Mouse (Mus musculus): Measurements from ENCODE around the gene Shkbp1. TPM values are rescaled to one million over a fixed set of nuclear protein-coding genes. Genes with fewer than 3 reads are reported as not detected.

Shkbp1 gene
- total and polyA plus RNA-seq, 3 experiments, result 24.2 to 77.0 TPM; not detected in 1

DNA sequence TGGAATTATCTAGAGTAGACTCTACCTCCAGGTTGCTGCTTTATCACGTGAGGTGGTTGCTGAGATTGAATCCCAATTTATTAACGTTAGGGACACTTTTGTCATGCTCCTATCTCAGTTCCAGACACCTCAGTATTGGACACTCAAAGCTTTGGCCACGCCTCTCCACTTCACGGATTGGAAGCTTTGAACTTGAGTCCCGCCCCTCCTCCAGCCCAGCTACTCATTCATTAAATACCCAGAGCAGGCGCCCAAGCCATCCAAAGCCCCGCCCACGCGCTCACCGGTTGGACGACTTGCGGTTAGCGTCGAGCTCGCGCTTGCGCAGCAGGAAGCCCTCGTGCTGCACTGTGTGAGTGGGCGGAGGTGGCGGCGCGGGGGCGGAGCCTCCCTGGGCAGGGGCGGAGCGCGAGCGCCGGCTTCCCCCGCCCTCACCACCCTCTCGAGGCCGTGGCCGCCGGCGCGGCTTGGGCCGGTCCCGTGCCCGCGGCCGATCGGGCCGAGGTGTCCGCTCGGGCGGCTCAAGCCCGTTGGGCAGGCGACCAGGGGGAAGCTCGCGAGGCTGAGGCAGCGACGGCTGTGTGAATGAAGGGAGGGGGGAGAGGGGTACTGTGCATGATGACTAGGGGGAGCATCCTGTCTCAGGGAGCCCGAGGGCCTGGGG is 5.6 kb upstream of the Shkbp1 start (continued):
- no peak for TF ChIP-seq POLR2AphosphoS2 (IDR thresholded peaks at IDR 0.05; ENCODE audit: low read length)

DNA sequence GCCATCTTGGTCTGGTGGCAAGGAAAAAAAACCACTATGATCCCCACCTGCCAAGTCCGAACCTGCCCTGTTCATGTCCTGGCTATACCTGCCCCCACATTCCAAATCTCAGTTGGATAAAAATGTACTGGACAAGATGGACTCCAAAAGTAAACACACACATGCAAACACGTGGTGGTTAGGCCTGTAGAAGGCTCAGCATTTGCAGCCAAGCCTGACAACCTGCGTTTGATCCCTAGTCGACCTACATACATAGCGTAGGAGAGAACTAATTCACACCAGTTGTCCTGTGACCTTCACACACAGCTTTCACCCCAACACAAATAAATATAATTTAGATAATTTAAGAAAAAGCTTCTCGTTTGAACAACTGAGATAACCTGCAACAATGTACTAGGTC is 4.9 kb upstream of the Shkbp1 start:
- peaks cover 0 to 13% of the 10 kb centered on the region in 2 experiments for H3K4me1 ChIP-seq (ENCODE audit: control insufficient read depth in 1 of 2, insufficient read depth in 2 of 2, low read length in 2 of 2)
- no peaks in the 10 kb centered on the region; the same call in 1 of the 2 replicates for H3K79me2 ChIP-seq (ENCODE audit: control insufficient read depth, insufficient read depth, low read length, poor library complexity)
- DNase-seq (ENCODE audit: low read depth, low spot score), result no peak
- no peak overlapping the region for H3K9ac ChIP-seq (ENCODE audit: control insufficient read depth, low read depth, low read length, poor library complexity, severe bottlenecking)
- no peak overlapping the region for H3K27ac ChIP-seq (ENCODE audit: control insufficient read depth, low read depth, low read length)
- H3K9me3 ChIP-seq (replicated peaks; ENCODE audit: insufficient read depth, low read length), result no peaks in the 10 kb centered on the region
- H3K4me3 ChIP-seq (ENCODE audit: control insufficient read depth in 1 of 2, insufficient read depth in 1 of 2, low read depth in 2 of 2, low read length in 2 of 2), result no peak overlapping the region
- peaks cover 0 to 11% of the 10 kb centered on the region in 2 experiments; a peak in 2 of 4 replicates for H3K36me3 ChIP-seq (ENCODE audit: control insufficient read depth in 1 of 2, insufficient read depth in 2 of 2, low read length in 2 of 2)
- TF ChIP-seq USF1 (IDR thresholded peaks at IDR 0.05; ENCODE audit: low read depth, low read length) (no peak), CHD1 (IDR thresholded peaks at IDR 0.05; ENCODE audit: low read depth, low read length) (no peak), MYC (IDR thresholded peaks at IDR 0.05; ENCODE audit: low read depth, low read length) (no peak), ZNF384 (IDR thresholded peaks at IDR 0.05; ENCODE audit: low read depth, low read length) (no peak), UBTF (IDR thresholded peaks at IDR 0.05; ENCODE audit: borderline replicate concordance, insufficient read depth, low read depth, low read length) (no peak), EP300 (IDR thresholded peaks at IDR 0.05; ENCODE audit: low read depth in 1 of 2, low read length in 2 of 2) (no peak), RCOR1 (IDR thresholded peaks at IDR 0.05; ENCODE audit: low read depth, low read length) (no peak), MXI1 (IDR thresholded peaks at IDR 0.05; ENCODE audit: low read depth, low read length) (no peak), ZC3H11A (IDR thresholded peaks at IDR 0.05; ENCODE audit: low read depth, low read length) (no peak), TAL1 (IDR thresholded peaks at IDR 0.05; ENCODE audit: low read length) (no peak), TCF12 (IDR thresholded peaks at IDR 0.05; ENCODE audit: low read depth, low read length) (no peak), MAFK (IDR thresholded peaks at IDR 0.05; ENCODE audit: borderline replicate concordance, low read depth, low read length) (no peak), NELFE (IDR thresholded peaks at IDR 0.05; ENCODE audit: low read depth, low read length) (no peak), RAD21 (IDR thresholded peaks at IDR 0.05; ENCODE audit: low read depth, low read length) (no peak), SMC3 (IDR thresholded peaks at IDR 0.05; ENCODE audit: low read depth, low read length) (no peak), BHLHE40 (IDR thresholded peaks at IDR 0.05; ENCODE audit: borderline replicate concordance, low read depth, low read length) (no peak)
- H3K27me3 ChIP-seq (ENCODE audit: control insufficient read depth in 1 of 2, insufficient read depth in 2 of 2, low read length in 2 of 2), result no peaks in the 10 kb centered on the region

All from MEL (cell line).